Mouse (Mus musculus): Measurements from ENCODE around the gene Apopt1.

Apopt1 gene

GRCm38 (mm10) chr12:111713004-111713651 is at the start of gene Apopt1, which contains the start of gene Bag5:
Apopt1 (plus strand) TSS chr12:111713261.
Bag5 (minus strand) TSS chr12:111713257.
- peak; percentile 82 for DNase-seq (ENCODE audit: low spot score)

- no peak for DNase-seq (ENCODE audit: low spot score)
Measured at GRCm38 (mm10) chr12:111664144-111664634, 48.9 kb upstream of the Apopt1 start.

- DNase-seq (ENCODE audit: low spot score), result no peak
Measured at GRCm38 (mm10) chr12:111665041-111665880, 47.8 kb upstream of the Apopt1 start.

GRCm38 (mm10) chr12:111666380-111666779 is 46.7 kb upstream of the Apopt1 start:
- no peak for DNase-seq (ENCODE audit: low spot score)

GRCm38 (mm10) chr12:111667421-111667820 is 45.6 kb upstream of the Apopt1 start:
- no peak for DNase-seq (ENCODE audit: low spot score)

GRCm38 (mm10) chr12:111668457-111668912 is 44.6 kb upstream of the Apopt1 start:
- peak; percentile 77 for DNase-seq (ENCODE audit: low spot score)

- no peak for DNase-seq (ENCODE audit: low spot score)
Measured at GRCm38 (mm10) chr12:111669000-111669788, 43.9 kb upstream of the Apopt1 start.

GRCm38 (mm10) chr12:111669961-111670360 is 43.1 kb upstream of the Apopt1 start:
- no peak for DNase-seq (ENCODE audit: low spot score)

GRCm38 (mm10) chr12:111670371-111670971 is 42.6 kb upstream of the Apopt1 start:
- no peak for DNase-seq (ENCODE audit: low spot score)

GRCm38 (mm10) chr12:111670976-111671375 is 42.1 kb upstream of the Apopt1 start:
- no peak for DNase-seq (ENCODE audit: low spot score)

- DNase-seq (ENCODE audit: low spot score), result no peak
Measured at GRCm38 (mm10) chr12:111671431-111671902, 41.6 kb upstream of the Apopt1 start.

- no peak for DNase-seq (ENCODE audit: low spot score)
Measured at GRCm38 (mm10) chr12:111672176-111672575, 40.9 kb upstream of the Apopt1 start, which contains the start of gene Ckb. Ckb (minus strand) TSS chr12:111672338.

GRCm38 (mm10) chr12:111672581-111672980 is 40.5 kb upstream of the Apopt1 start:
- DNase-seq (ENCODE audit: low spot score), result no peak

- no peak for DNase-seq (ENCODE audit: low spot score)
Measured at GRCm38 (mm10) chr12:111674850-111675486, 38.1 kb upstream of the Apopt1 start.

GRCm38 (mm10) chr12:111675797-111676580 is 37.1 kb upstream of the Apopt1 start:
- DNase-seq (ENCODE audit: low spot score), result no peak

GRCm38 (mm10) chr12:111677421-111677820 is 35.6 kb upstream of the Apopt1 start:
- DNase-seq (ENCODE audit: low spot score), result no peak

- DNase-seq (ENCODE audit: low spot score), result peak; percentile 81
Measured at GRCm38 (mm10) chr12:111677882-111678669, 35.0 kb upstream of the Apopt1 start, which contains the start of gene Trmt61a. Trmt61a (plus strand) TSS chr12:111678105.

GRCm38 (mm10) chr12:111678670-111678933 is 34.5 kb upstream of the Apopt1 start:
- DNase-seq (ENCODE audit: low spot score), result no peak

GRCm38 (mm10) chr12:111678997-111679396 is 34.1 kb upstream of the Apopt1 start:
- DNase-seq (ENCODE audit: low spot score), result no peak

- no peak for DNase-seq (ENCODE audit: low spot score)
Measured at GRCm38 (mm10) chr12:111680661-111681060, 32.4 kb upstream of the Apopt1 start.

All from spleen, adult 12 weeks (tissue).